In the genomic region with DNA sequence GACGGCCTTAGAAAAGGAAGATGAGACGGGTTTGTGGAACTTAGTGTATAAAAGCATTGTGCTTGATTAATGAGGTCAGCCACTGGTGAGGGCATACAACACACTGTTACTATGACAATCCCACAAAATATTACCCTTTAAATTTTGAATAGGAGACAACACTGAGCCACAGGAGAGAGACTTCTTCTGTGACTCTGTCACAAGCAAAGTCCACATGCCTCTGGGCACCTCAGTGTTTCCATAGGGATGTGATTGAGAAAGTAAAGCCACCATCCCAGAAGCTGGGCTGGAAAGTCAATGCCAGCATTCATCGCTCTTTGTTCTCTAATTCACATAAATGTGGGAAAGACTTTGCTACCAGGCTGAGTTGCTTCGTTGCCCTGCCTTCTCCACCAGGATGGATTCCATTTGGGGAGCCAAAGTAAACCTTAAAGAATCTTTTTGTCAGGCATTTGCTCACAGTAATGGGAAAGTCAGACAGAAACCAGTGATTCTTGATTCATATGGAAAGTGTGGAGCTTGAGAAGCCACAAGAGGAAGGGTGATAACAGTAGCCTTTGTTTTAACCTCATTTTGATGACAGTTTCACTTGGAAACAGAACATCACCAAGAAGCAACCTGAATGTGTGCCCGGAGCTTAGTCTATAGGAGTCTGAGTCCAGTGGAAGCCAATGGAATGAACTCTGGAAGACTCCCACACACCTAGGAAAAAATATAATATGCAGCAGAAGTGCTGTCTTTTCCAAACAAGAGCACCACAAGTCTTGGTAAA, we compare ENCODE assay signal across 20 mouse cellular contexts.
DNase-seq lines count a peak whose midpoint lies in the region; ATAC-seq lines count a peak whose summit lies in the region.
"Had no signal": no experiment of that assay in that cellular context is flagged by ENCODE, and none has a peak within 500 bp of the region (broad histone marks: within the 10 kb centered on the region; RNA-seq: fewer than 3 reads in every experiment).

No protein-coding gene starts in this region.

- H3K27me3 ChIP-seq in midbrain, embryonic 11.5 days (ENCODE audit: control insufficient read depth, insufficient read depth, low read length), result no peaks in the 10 kb centered on the region
- H3K27me3 ChIP-seq in midbrain, embryonic 10.5 days (ENCODE audit: low read depth, poor library complexity, severe bottlenecking), result no peaks in the 10 kb centered on the region
- no peaks in the 10 kb centered on the region for H3K27me3 ChIP-seq in hindbrain, embryonic 12.5 days
- H3K27me3 ChIP-seq in midbrain, embryonic 15.5 days (replicated peaks), result no peaks in the 10 kb centered on the region
- H3K27me3 ChIP-seq: embryonic facial prominence, embryonic 15.5 days; heart, embryonic 12.5 days; megakaryocyte, embryonic 14.5 days had no signal

- DNase-seq in midbrain, embryonic 11.5 days (ENCODE audit: low spot score, missing footprints), result peak; percentile 75
- no peak for DNase-seq in midbrain, embryonic 10.5 days (ENCODE audit: low spot score)
- no peak for DNase-seq in layer of hippocampus, postnatal 14 days (ENCODE audit: low spot score in 2 of 2)
- no peak for DNase-seq in thymus, postnatal 25 days
- DNase-seq in heart, postnatal 14 days, result no peak
- DNase-seq: cerebellum, adult 9-10 months; kidney, adult 8-10 months; kidney, postnatal 14 days; liver; liver, postnatal 0 days; lung, postnatal 10 days; thymus, postnatal 14 days had no signal

- H3K9ac ChIP-seq in midbrain, embryonic 11.5 days (ENCODE audit: low read length), result no peak overlapping the region
- no peak overlapping the region for H3K9ac ChIP-seq in hindbrain, embryonic 12.5 days
- H3K9ac ChIP-seq in midbrain, embryonic 15.5 days, result no peak overlapping the region
- H3K9ac ChIP-seq: embryonic facial prominence, embryonic 15.5 days; heart, embryonic 12.5 days; liver, postnatal 0 days had no signal

- H3K4me2 ChIP-seq in midbrain, embryonic 11.5 days, result no peak overlapping the region
- no peak overlapping the region for H3K4me2 ChIP-seq in hindbrain, embryonic 12.5 days (replicated peaks)
- no peak overlapping the region for H3K4me2 ChIP-seq in midbrain, embryonic 15.5 days
- H3K4me2 ChIP-seq: embryonic facial prominence, embryonic 15.5 days; heart, embryonic 12.5 days had no signal

- intact Hi-C loops in heart, postnatal 14 days (cut with DNase I), result no loop called here

- H3K36me3 ChIP-seq in midbrain, embryonic 11.5 days (ENCODE audit: control insufficient read depth, insufficient read depth, low read length), result no peaks in the 10 kb centered on the region
- H3K36me3 ChIP-seq in midbrain, embryonic 10.5 days, result no peaks in the 10 kb centered on the region
- H3K36me3 ChIP-seq in hindbrain, embryonic 12.5 days, result no peaks in the 10 kb centered on the region
- no peaks in the 10 kb centered on the region for H3K36me3 ChIP-seq in midbrain, embryonic 15.5 days (replicated peaks)
- H3K36me3 ChIP-seq: embryonic facial prominence, embryonic 15.5 days; G1E; heart, embryonic 12.5 days had no signal

- H3K27ac ChIP-seq in midbrain, embryonic 11.5 days (ENCODE audit: low read depth, low read length), result no peak overlapping the region
- no peak overlapping the region for H3K27ac ChIP-seq in midbrain, embryonic 10.5 days (replicated peaks)
- no peak overlapping the region for H3K27ac ChIP-seq in hindbrain, embryonic 12.5 days
- H3K27ac ChIP-seq in midbrain, embryonic 15.5 days, result no peak overlapping the region
- H3K27ac ChIP-seq: embryonic facial prominence, embryonic 15.5 days; layer of hippocampus, adult 2 months had no signal

- no peaks in the 10 kb centered on the region for H3K9me3 ChIP-seq in midbrain, embryonic 11.5 days (ENCODE audit: control insufficient read depth, low read length)
- no peaks in the 10 kb centered on the region for H3K9me3 ChIP-seq in midbrain, embryonic 10.5 days (replicated peaks)
- H3K9me3 ChIP-seq in hindbrain, embryonic 12.5 days (replicated peaks), result no peaks in the 10 kb centered on the region
- no peaks in the 10 kb centered on the region for H3K9me3 ChIP-seq in midbrain, embryonic 15.5 days
- H3K9me3 ChIP-seq: embryonic facial prominence, embryonic 15.5 days; heart, embryonic 12.5 days had no signal

- peak; percentile 38 for ATAC-seq in midbrain, embryonic 11.5 days (ENCODE audit: low FRiP score)
- ATAC-seq in hindbrain, embryonic 12.5 days (ENCODE audit: low FRiP score), result peak; percentile 82
- ATAC-seq in midbrain, embryonic 15.5 days (replicated peaks), result 0 out of 2 replicates have a peak, but pooled peaks have one; percentile 52
- ATAC-seq: forebrain, embryonic 16.5 days; liver, postnatal 0 days had no signal

- no peaks in the 10 kb centered on the region for H3K4me1 ChIP-seq in midbrain, embryonic 11.5 days (ENCODE audit: control insufficient read depth, insufficient read depth, low read length)
- no peaks in the 10 kb centered on the region for H3K4me1 ChIP-seq in midbrain, embryonic 10.5 days
- no peaks in the 10 kb centered on the region for H3K4me1 ChIP-seq in hindbrain, embryonic 12.5 days
- H3K4me1 ChIP-seq in midbrain, embryonic 15.5 days, result no peaks in the 10 kb centered on the region
- H3K4me1 ChIP-seq: embryonic facial prominence, embryonic 15.5 days; heart, embryonic 12.5 days; megakaryocyte, embryonic 14.5 days had no signal

- WGBS in midbrain, embryonic 11.5 days, result 60% methylated on average over 5 of the region's 5 CpGs
- WGBS in midbrain, embryonic 10.5 days, result 81% methylated on average over 5 of the region's 5 CpGs
- 52% methylated on average over 5 of the region's 5 CpGs for WGBS in hindbrain, embryonic 12.5 days
- 69% methylated on average over 5 of the region's 5 CpGs for WGBS in midbrain, embryonic 15.5 days

- H3K4me3 ChIP-seq in midbrain, embryonic 11.5 days (ENCODE audit: low read depth, low read length), result no peak overlapping the region
- H3K4me3 ChIP-seq in midbrain, embryonic 10.5 days, result no peak overlapping the region
- no peak overlapping the region for H3K4me3 ChIP-seq in hindbrain, embryonic 12.5 days
- H3K4me3 ChIP-seq in midbrain, embryonic 15.5 days, result no peak overlapping the region
- H3K4me3 ChIP-seq: embryonic facial prominence, embryonic 15.5 days; heart, embryonic 12.5 days; layer of hippocampus, adult 2 months; megakaryocyte, embryonic 14.5 days had no signal
